Mouse (Mus musculus) hindbrain, embryonic 16.5 days (tissue): ENCODE measurements at regions not wholly inside any gene's neighbourhood (a gene's known extent, or its start where the extent isn't known, plus 50 kb on each side); places are given as distances from the start of the nearest gene placed in this dataset.

Source experiments
- ATAC-seq: fragments of 200-750 bp; cut with Nextera tagmentation; 2 replicates; pipeline ENCODE4 v1.8.0; 2017; ENCODE audit warnings: moderate TSS enrichment, moderate library complexity
- H3K27ac ChIP-seq: fragments of 300-500 bp; sonication (generic); 2 replicates; pipeline ENCODE4 v1.5.1; 2014; ENCODE audit warnings: low read depth, mild to moderate bottlenecking, control low read depth, low read length, moderate library complexity
- H3K27me3 ChIP-seq: fragments of 300-500 bp; sonication (generic); replicated peaks from 2 replicates; pipeline ENCODE4 v1.6.1; 2014; ENCODE audit warnings: low read length; ENCODE audit not compliant: control insufficient read depth, insufficient read depth
- H3K36me3 ChIP-seq: fragments of 300-500 bp; sonication (generic); 2 replicates; pipeline ENCODE4 v1.6.1; 2014; ENCODE audit warnings: mild to moderate bottlenecking, low read length, moderate library complexity, mixed read lengths; ENCODE audit not compliant: control insufficient read depth, insufficient read depth
- H3K4me1 ChIP-seq: fragments of 300-500 bp; sonication (generic); 2 replicates; pipeline ENCODE4 v1.6.1; 2014; ENCODE audit warnings: low read depth, low read length; ENCODE audit not compliant: control insufficient read depth, insufficient read depth
- H3K4me2 ChIP-seq: fragments of 300-500 bp; sonication (generic); 2 replicates; pipeline ENCODE4 v1.6.1; 2014; ENCODE audit warnings: mild to moderate bottlenecking, low read length, control low read depth, moderate library complexity
- H3K4me3 ChIP-seq: fragments of 300-500 bp; sonication (generic); 2 replicates; pipeline ENCODE4 v1.5.1; 2014; ENCODE audit warnings: mild to moderate bottlenecking, low read length, control low read depth, moderate library complexity
- H3K9ac ChIP-seq: fragments of 300-500 bp; sonication (generic); 2 replicates; pipeline ENCODE4 v1.6.1; 2014; ENCODE audit warnings: low read depth, mild to moderate bottlenecking, control low read depth, low read length, moderate library complexity
- H3K9me3 ChIP-seq: fragments of 300-500 bp; sonication (generic); 2 replicates; pipeline ENCODE4 v1.6.1; 2014; ENCODE audit warnings: mild to moderate bottlenecking, low read length, moderate library complexity; ENCODE audit not compliant: control insufficient read depth
- WGBS: fragments of 180-500 bp; shearing (Covaris S2); extraction: QIAGEN DNeasy Blood & Tissue Kit; methylation state at CpG from one replicate; pipeline ENCODE4 v1.1.7; 2014; 5-methylcytosine and 5-hydroxymethylcytosine counted together

GRCm38 (mm10) chr2:11118625-11119024 lies 53.3 kb upstream of the Prkcq start:
- Histone ChIP-seq H3K4me3 (no peak overlapping the region), H3K27ac (no peak overlapping the region), H3K27me3 (no peaks in the 10 kb centered on the region), H3K4me2 (no peak overlapping the region), H3K9ac (no peak overlapping the region), H3K4me1 (no peaks in the 10 kb centered on the region), H3K9me3 (no peaks in the 10 kb centered on the region), H3K36me3 (no peaks in the 10 kb centered on the region)
- no peak for ATAC-seq
- WGBS = 94% methylated on average over 1 of the region's 1 CpGs

GRCm38 (mm10) chr2:11119301-11119700 lies 52.6 kb upstream of the Prkcq start:
- WGBS = 77% methylated on average over 9 of the region's 9 CpGs
- H3K9ac ChIP-seq = no peak overlapping the region
- no peaks in the 10 kb centered on the region for H3K36me3 ChIP-seq
- no peaks in the 10 kb centered on the region for H3K27me3 ChIP-seq
- no peak overlapping the region for H3K27ac ChIP-seq
- H3K4me3 ChIP-seq = no peak overlapping the region
- no peak overlapping the region for H3K4me2 ChIP-seq
- no peaks in the 10 kb centered on the region for H3K4me1 ChIP-seq
- ATAC-seq = no peak
- no peaks in the 10 kb centered on the region for H3K9me3 ChIP-seq
